Mouse (Mus musculus): ENCODE measurements around the gene Dtl. TPM values are rescaled to one million over a fixed set of nuclear protein-coding genes. Genes with fewer than 3 reads are reported as not detected.

Dtl gene
- polyA plus RNA-seq, 1 experiment from 2014 or later, result 64.2 TPM

DNA sequence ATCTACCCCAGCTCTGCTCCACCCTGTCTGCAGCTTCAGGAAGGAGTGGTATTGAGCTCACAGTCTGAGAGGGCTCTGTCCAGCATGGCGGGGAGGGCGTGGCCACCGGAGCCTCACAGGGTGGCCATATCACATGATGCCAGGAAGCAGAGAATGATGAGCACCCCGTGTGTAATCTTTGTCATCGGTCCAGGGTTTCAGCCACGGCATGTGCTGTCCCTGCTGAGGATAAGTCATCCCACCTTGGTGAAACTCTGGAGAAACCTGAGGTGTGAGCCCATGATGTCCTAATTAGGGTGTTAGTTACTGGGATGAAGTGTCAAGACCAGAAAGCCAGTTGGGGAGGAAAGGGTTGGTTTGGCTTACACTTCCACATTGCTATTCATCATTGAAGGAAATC, 33.7 kb upstream of the Dtl start:
- Histone ChIP-seq H3K27me3 (no peaks in the 10 kb centered on the region), H3K4me1 (no peaks in the 10 kb centered on the region), H3K9me3 (no peaks in the 10 kb centered on the region), H3K4me2 (no peak overlapping the region), H3K9ac (no peak overlapping the region), H3K36me3 (peaks cover 91% of the 10 kb centered on the region), H3K4me3 (no peak overlapping the region), H3K27ac (no peak overlapping the region)
- no peak for ATAC-seq (ENCODE audit: insufficient number of reproducible peaks, insufficient read depth, low FRiP score, low TSS enrichment, low read depth)
- 95% methylated on average over 6 of the region's 6 CpGs for WGBS

DNA sequence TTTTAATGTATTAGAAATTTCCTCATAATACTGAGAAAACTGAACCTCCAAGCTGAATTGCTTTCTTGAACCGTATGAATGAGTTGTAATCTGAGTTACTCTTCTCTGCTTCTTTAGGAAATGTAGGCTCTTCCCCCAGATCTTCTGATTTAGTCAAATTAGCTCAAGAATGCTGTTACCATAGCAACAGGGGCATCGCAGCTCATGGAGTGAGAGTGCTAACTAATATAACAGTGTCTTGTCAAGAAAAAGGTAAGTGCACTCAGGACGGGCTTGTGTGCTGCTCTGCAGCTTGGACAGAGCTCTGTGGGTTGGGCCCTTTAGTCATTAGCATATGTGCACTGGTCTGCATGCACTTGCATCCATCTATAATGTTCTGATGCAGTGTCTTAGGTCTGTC, 29.3 kb upstream of the Dtl start:
- Histone ChIP-seq H3K27me3 (no peaks in the 10 kb centered on the region), H3K4me2 (no peak overlapping the region), H3K9me3 (no peaks in the 10 kb centered on the region), H3K27ac (no peak overlapping the region), H3K9ac (no peak overlapping the region), H3K4me3 (no peak overlapping the region), H3K36me3 (peaks cover 84% of the 10 kb centered on the region), H3K4me1 (no peaks in the 10 kb centered on the region)
- ATAC-seq (ENCODE audit: insufficient number of reproducible peaks, insufficient read depth, low FRiP score, low TSS enrichment, low read depth), result no peak
- 55% methylated on average over 3 of the region's 3 CpGs for WGBS

DNA sequence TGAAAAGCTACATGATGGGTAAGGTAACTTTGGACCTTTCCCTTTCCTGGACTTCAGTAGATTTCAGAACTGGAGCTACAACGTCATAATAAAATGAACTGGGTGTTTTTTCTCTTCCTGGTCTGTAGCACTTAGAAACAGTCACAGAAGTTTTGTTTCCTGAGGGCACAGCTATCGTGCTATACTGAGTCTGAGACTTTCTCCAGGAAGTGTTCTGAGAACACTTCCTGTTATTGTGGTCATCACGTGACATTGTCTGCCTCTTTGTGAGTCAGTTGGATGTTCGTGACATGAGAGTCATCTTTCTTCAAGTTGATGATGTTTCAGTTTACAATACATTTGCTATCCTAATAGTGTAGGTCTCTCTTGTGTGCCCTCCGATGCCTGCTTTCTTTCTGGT, 23.9 kb upstream of the Dtl start:
- Histone ChIP-seq H3K27ac (no peak overlapping the region), H3K4me3 (no peak overlapping the region), H3K4me2 (no peak overlapping the region), H3K27me3 (no peaks in the 10 kb centered on the region), H3K4me1 (no peaks in the 10 kb centered on the region), H3K9ac (no peak overlapping the region), H3K36me3 (peaks cover 80% of the 10 kb centered on the region), H3K9me3 (no peaks in the 10 kb centered on the region)
- 79% methylated on average over 5 of the region's 5 CpGs for WGBS
- no peak for ATAC-seq (ENCODE audit: insufficient number of reproducible peaks, insufficient read depth, low FRiP score, low TSS enrichment, low read depth)

DNA sequence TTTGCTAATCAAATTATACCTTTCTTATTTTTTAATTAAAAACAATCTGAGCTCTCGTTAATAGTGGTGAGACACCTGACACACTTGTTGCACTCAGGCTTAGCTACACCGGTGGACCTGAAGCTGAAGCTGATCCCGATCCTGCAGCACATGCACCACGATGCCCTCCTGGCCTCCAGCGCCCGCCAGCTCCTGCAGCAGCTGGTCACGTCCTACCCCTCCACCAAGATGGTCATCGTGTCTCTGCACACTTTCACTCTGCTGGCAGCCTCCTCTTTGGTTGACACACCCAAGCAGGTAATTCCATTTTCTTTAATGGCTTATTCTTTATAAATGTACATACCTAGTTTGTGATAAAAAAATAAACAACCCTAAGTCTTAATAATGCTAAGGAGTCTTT, 20.7 kb upstream of the Dtl start:
- H3K27ac ChIP-seq, result no peak overlapping the region
- H3K4me3 ChIP-seq, result no peak overlapping the region
- WGBS, result 91% methylated on average over 8 of the region's 8 CpGs
- H3K4me2 ChIP-seq, result no peak overlapping the region
- H3K9ac ChIP-seq, result no peak overlapping the region
- no peaks in the 10 kb centered on the region for H3K4me1 ChIP-seq
- no peaks in the 10 kb centered on the region for H3K9me3 ChIP-seq
- no peak for ATAC-seq (ENCODE audit: insufficient number of reproducible peaks, insufficient read depth, low FRiP score, low TSS enrichment, low read depth)
- H3K27me3 ChIP-seq, result no peaks in the 10 kb centered on the region
- peaks cover 68% of the 10 kb centered on the region for H3K36me3 ChIP-seq

DNA sequence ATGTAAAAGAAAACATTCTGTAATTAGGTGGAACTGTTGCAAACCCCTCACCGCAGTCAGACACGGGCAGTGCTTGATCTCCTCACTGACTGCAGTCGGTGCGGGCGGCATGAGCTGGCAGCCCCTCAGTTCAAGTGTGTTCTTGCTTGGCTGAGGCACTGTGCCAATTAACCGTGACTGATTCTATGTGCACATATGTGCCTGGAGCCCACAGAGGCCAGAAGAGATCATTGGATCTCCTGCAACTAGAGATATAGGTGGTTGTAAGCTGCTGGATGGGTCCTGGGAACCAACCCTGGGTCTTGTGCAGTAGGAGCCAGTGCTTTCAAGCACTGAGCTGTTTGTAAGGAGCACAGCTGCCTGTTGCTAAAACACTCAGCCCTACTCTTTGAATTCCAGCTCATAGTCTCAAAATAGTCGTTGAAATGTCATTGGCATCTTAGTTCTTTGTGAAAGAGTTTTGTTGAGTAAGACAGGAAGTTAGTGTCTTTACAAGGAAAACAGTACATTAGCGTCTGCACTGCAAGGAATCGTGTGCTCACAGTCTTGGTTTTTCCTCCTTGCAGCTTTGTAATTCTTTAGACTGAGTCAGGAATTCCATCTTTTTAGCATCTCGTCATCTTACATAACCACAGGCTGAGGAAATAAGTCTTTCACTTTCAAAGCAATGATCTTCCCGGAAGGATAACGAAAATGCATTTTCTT, 16.8 kb upstream of the Dtl start:
- Histone ChIP-seq H3K4me2 (no peak overlapping the region), H3K27ac (no peak overlapping the region), H3K9me3 (no peaks in the 10 kb centered on the region), H3K4me3 (no peak overlapping the region), H3K4me1 (no peaks in the 10 kb centered on the region), H3K36me3 (peaks cover 72% of the 10 kb centered on the region), H3K9ac (no peak overlapping the region), H3K27me3 (no peaks in the 10 kb centered on the region)
- no peak for ATAC-seq (ENCODE audit: insufficient number of reproducible peaks, insufficient read depth, low FRiP score, low TSS enrichment, low read depth)
- WGBS, result 81% methylated on average over 12 of the region's 12 CpGs

DNA sequence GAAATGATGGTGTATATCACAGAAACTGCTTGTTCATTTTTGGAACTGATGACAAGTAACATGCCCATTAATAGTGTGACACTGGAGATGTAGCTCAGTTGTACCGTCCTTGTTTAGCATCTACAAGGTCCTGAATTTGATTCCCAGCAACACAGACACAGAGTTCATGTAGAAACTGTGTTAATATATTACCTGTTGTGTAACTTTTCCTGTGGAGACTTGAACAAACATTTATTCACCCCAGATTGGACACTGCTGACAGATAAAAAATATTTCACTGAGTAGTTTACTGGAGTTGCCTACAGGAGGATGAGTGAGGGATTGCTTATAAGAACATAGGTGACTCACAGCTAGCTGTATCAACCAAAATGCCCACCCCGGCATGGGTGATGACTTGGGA, 13.4 kb upstream of the Dtl start:
- Histone ChIP-seq H3K27me3 (no peaks in the 10 kb centered on the region), H3K9ac (no peak overlapping the region), H3K4me1 (no peaks in the 10 kb centered on the region), H3K4me3 (no peak overlapping the region), H3K4me2 (no peak overlapping the region), H3K36me3 (peaks cover 76% of the 10 kb centered on the region), H3K9me3 (no peaks in the 10 kb centered on the region), H3K27ac (no peak overlapping the region)
- no peak for ATAC-seq (ENCODE audit: insufficient number of reproducible peaks, insufficient read depth, low FRiP score, low TSS enrichment, low read depth)
- WGBS, result 95% methylated on average over 2 of the region's 2 CpGs

DNA sequence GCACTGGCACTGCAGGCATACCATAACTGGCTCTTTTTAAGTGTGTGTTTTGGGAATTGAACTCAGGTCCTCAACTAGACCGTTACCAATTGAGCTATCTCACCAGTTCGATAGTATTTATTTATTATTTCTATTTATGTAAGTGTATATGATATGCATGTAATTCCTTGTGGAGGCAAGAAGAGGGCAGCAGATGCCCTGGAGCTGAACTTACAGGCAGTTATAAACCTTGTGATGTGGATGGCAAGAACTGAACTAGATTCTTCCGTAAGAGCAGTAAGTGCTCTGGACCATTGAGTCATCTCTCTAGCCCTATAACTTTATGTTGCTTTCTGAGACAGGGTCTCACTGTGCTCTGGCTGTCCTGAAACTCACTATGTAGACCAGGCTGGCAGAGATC, 11.7 kb upstream of the Dtl start:
- Histone ChIP-seq H3K9me3 (no peaks in the 10 kb centered on the region), H3K9ac (no peak overlapping the region), H3K27me3 (no peaks in the 10 kb centered on the region), H3K27ac (no peak overlapping the region), H3K4me3 (no peak overlapping the region), H3K4me1 (no peaks in the 10 kb centered on the region), H3K36me3 (peaks cover 80% of the 10 kb centered on the region), H3K4me2 (no peak overlapping the region)
- WGBS, result 95% methylated on average over 3 of the region's 3 CpGs
- no peak for ATAC-seq (ENCODE audit: insufficient number of reproducible peaks, insufficient read depth, low FRiP score, low TSS enrichment, low read depth)

DNA sequence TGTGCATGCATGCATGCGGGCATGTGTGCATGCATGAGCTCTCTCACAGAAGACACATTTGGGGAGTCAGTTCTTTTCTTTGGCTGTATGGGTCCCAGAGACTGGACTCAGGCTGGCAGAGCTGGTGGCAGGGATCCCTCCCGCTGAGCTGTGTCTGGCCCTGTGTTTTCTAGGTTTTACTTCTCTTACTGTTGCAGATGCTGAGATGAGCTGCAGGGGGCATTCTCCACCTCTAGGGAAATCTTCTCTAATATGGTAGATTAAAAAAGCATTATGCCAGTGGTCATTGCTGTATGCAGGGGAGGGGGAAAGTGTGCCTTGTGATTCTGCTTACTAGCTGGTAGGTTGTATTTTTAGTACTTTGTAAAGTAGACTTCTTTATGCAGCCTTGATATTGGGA, 10.4 kb upstream of the Dtl start:
- H3K9me3 ChIP-seq, result no peaks in the 10 kb centered on the region
- 84% methylated on average over 2 of the region's 2 CpGs for whole genome bisulfite sequencing
- ATAC-seq (ENCODE audit: insufficient number of reproducible peaks, insufficient read depth, low FRiP score, low TSS enrichment, low read depth), result no peak
- H3K27ac ChIP-seq, result no peak overlapping the region
- no peaks in the 10 kb centered on the region for H3K27me3 ChIP-seq
- H3K4me3 ChIP-seq, result no peak overlapping the region
- no peak overlapping the region for H3K4me2 ChIP-seq
- 0 out of 2 replicates have a peak, but pooled peaks cover 3% of the 10 kb centered on the region for H3K4me1 ChIP-seq
- no peak overlapping the region for H3K9ac ChIP-seq
- H3K36me3 ChIP-seq, result peaks cover 73% of the 10 kb centered on the region

DNA sequence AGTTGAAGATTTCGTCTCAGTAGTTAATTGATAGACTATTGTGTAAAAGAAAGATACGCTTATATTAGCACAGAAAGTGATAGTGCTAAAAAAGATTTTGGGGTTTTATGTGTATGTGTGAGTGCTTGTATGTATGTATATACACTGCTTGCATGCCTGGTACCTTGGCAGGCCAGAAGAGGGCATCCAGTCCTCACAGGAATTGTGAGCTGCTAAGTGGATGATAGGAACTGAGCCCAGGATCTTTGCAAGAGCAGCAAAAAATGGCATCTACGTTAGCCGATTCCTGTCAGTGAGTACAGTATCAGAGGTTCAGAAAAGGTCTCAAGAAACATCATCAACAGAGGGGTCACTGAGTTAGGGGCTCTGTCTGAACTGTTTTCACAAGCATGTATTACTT, 9.1 kb upstream of the Dtl start:
- no peak for ATAC-seq (ENCODE audit: insufficient number of reproducible peaks, insufficient read depth, low FRiP score, low TSS enrichment, low read depth)
- Histone ChIP-seq H3K27ac (no peak overlapping the region), H3K9me3 (no peaks in the 10 kb centered on the region), H3K4me2 (no peak overlapping the region), H3K4me3 (no peak overlapping the region), H3K4me1 (peaks cover 3% of the 10 kb centered on the region; the same call in 1 of the 2 replicates), H3K27me3 (no peaks in the 10 kb centered on the region), H3K9ac (no peak overlapping the region), H3K36me3 (peaks cover 73% of the 10 kb centered on the region)
- WGBS, result 95% methylated on average over 4 of the region's 4 CpGs

DNA sequence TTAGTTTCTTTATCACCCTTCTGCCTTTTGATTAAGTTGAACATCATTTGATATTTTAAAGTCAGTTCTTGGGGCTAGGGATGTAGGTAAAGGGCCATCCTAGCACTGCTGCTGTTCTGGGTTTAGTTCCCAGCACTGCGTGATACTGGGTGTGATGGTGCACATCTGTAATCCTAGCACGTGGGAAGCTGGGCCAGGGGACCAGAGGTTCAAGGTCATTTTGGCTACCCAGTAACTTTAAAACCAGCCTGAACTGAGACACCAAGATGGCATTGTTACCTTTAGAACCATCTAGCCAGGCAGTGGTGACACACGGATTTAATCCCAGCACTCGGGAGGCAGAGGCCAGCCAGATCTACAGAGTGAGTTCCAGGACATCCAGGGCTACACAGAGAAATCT, 8.5 kb upstream of the Dtl start:
- Histone ChIP-seq H3K36me3 (peaks cover 70% of the 10 kb centered on the region), H3K27me3 (no peaks in the 10 kb centered on the region), H3K4me3 (no peak overlapping the region), H3K9ac (no peak overlapping the region), H3K4me1 (peaks cover 5% of the 10 kb centered on the region; the same call in 1 of the 2 replicates), H3K27ac (no peak overlapping the region), H3K4me2 (no peak overlapping the region), H3K9me3 (no peaks in the 10 kb centered on the region)
- no peak for ATAC-seq (ENCODE audit: insufficient number of reproducible peaks, insufficient read depth, low FRiP score, low TSS enrichment, low read depth)
- 94% methylated on average over 4 of the region's 4 CpGs for WGBS

DNA sequence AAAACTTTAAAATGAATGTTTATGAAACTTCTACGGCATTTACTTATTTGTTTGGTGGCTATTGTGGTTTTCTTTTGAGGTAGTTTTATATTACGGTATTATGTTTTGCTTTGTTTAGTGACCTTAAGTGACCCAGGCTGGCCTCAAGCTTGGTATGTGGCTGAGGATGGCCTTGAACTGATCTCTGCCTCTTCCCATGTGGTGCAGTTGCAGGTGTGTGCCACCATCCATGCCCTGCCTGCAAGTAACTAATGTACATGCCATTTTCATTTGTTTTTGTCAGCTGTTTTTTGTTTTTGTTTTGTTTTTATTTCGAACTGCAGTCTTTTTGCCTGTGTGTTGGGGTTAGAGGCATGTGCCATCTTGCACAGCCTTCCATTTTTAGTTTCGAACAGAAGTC, 6.3 kb upstream of the Dtl start:
- no peak overlapping the region for H3K4me2 ChIP-seq
- 72% methylated on average over 4 of the region's 4 CpGs for WGBS
- no peaks in the 10 kb centered on the region for H3K9me3 ChIP-seq
- H3K27me3 ChIP-seq, result no peaks in the 10 kb centered on the region
- H3K4me3 ChIP-seq, result no peak overlapping the region
- H3K9ac ChIP-seq, result no peak overlapping the region
- ATAC-seq (ENCODE audit: insufficient number of reproducible peaks, insufficient read depth, low FRiP score, low TSS enrichment, low read depth), result no peak
- peaks cover 48% of the 10 kb centered on the region for H3K36me3 ChIP-seq
- H3K27ac ChIP-seq, result no peak overlapping the region
- peaks cover 21% of the 10 kb centered on the region for H3K4me1 ChIP-seq

DNA sequence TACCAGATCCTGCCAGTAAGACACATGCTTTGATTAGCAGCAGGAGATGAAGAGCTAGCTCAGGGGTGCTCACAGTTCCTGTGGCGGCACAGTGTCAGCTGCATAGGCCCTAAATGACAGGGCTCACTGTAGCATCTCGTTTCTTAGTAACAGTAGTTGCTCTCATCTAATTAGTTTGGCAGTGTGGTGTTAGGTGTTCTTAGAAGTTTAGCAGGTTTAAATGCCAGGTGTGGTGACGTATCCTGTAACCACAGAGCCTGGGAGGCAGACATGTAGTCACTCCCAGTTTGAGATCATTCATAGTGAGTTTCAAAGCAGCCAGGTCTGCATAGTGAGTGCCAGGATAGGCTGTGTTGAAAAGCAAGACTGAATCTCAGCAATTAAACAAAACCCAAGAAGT, 4.2 kb upstream of the Dtl start:
- Histone ChIP-seq H3K4me3 (no peak overlapping the region), H3K4me1 (peaks cover 27% of the 10 kb centered on the region), H3K9me3 (no peaks in the 10 kb centered on the region), H3K36me3 (peaks cover 32% of the 10 kb centered on the region), H3K9ac (no peak overlapping the region), H3K27me3 (no peaks in the 10 kb centered on the region), H3K4me2 (no peak overlapping the region), H3K27ac (no peak overlapping the region)
- no peak for ATAC-seq (ENCODE audit: insufficient number of reproducible peaks, insufficient read depth, low FRiP score, low TSS enrichment, low read depth)
- 75% methylated on average over 3 of the region's 3 CpGs for WGBS
